In genomic region chr3:27191856-27192255, GRCm38 (mm10) we compare ENCODE assay signal across 15 mouse cellular contexts. TPM values are rescaled to one million over a fixed set of nuclear protein-coding genes. Genes with fewer than 3 reads are reported as not detected.
DNase-seq lines count a peak whose midpoint lies in the region; ATAC-seq lines count a peak whose summit lies in the region.
"Had no signal": no experiment of that assay in that cellular context is flagged by ENCODE, and none has a peak within 500 bp of the region (broad histone marks: within the 10 kb centered on the region; RNA-seq: fewer than 3 reads in every experiment).

No protein-coding gene starts in this region.

- no peak overlapping the region for H3K4me3 ChIP-seq in liver, embryonic 16.5 days (ENCODE audit: low read depth, low read length)
- no peak overlapping the region for H3K4me3 ChIP-seq in brown adipose tissue, adult 24 weeks (ENCODE audit: insufficient read depth, low read depth, low read length)
- H3K4me3 ChIP-seq: forebrain, embryonic 15.5 days; left cerebral cortex, adult 2 months; limb, embryonic 12.5 days had no signal

- no peak overlapping the region for H3K4me2 ChIP-seq in liver, embryonic 16.5 days (ENCODE audit: low read depth, low read length)
- H3K4me2 ChIP-seq: forebrain, embryonic 15.5 days; limb, embryonic 12.5 days had no signal

- peaks cover 12% of the 10 kb centered on the region for H3K4me1 ChIP-seq in liver, embryonic 16.5 days (ENCODE audit: control insufficient read depth, low read depth, low read length)
- H3K4me1 ChIP-seq in brown adipose tissue, adult 24 weeks (ENCODE audit: control insufficient read depth, insufficient read depth, insufficient read length, low read length): 0 out of 2 replicates have a peak, but pooled peaks cover 8% of the 10 kb centered on the region
- H3K4me1 ChIP-seq: limb, embryonic 12.5 days had no signal

- no peaks in the 10 kb centered on the region for H3K9me3 ChIP-seq in liver, embryonic 16.5 days (replicated peaks; ENCODE audit: control insufficient read depth, low read length)
- H3K9me3 ChIP-seq: forebrain, embryonic 15.5 days; limb, embryonic 12.5 days had no signal

- WGBS in liver, embryonic 16.5 days (ENCODE audit: insufficient replicate concordance): 53% methylated on average over 6 of the region's 6 CpGs

- DNase-seq in adrenal gland, postnatal 25 days: peak; percentile 14
- DNase-seq in adrenal gland, postnatal 4 days (ENCODE audit: low spot score in 2 of 2): no peak
- no peak for DNase-seq in liver
- peak; percentile 61 for DNase-seq in lung, postnatal 36 days
- DNase-seq in layer of hippocampus, postnatal 36 days: no peak
- DNase-seq in kidney, postnatal 10 days: no peak
- DNase-seq: cerebellum, adult 2 months; gastrocnemius, postnatal 14 days; kidney, adult 8-10 months had no signal

- no peak overlapping the region for H3K9ac ChIP-seq in liver, embryonic 16.5 days (ENCODE audit: low read depth, low read length)
- H3K9ac ChIP-seq: forebrain, embryonic 15.5 days; limb, embryonic 12.5 days had no signal

- no peaks in the 10 kb centered on the region for H3K27me3 ChIP-seq in liver, embryonic 16.5 days (ENCODE audit: control insufficient read depth, insufficient read depth, low read depth, low read length)
- H3K27me3 ChIP-seq: forebrain, embryonic 15.5 days; limb, embryonic 12.5 days had no signal

- no peaks in the 10 kb centered on the region for H3K36me3 ChIP-seq in liver, embryonic 16.5 days (ENCODE audit: control insufficient read depth, insufficient read depth)
- H3K36me3 ChIP-seq: forebrain, embryonic 15.5 days; limb, embryonic 12.5 days had no signal

- peak; percentile 45 for ATAC-seq in liver, embryonic 16.5 days (ENCODE audit: low read depth)
- ATAC-seq: forebrain, embryonic 15.5 days; hindbrain, embryonic 16.5 days had no signal

- 0 out of 2 replicates have a peak overlapping the region, but pooled peaks have one; percentile 14 for H3K27ac ChIP-seq in liver, embryonic 16.5 days (ENCODE audit: low read length)
- H3K27ac ChIP-seq in brown adipose tissue, adult 24 weeks (replicated peaks; ENCODE audit: low read depth, low read length): peak overlapping the region; percentile 71
- H3K27ac ChIP-seq: forebrain, embryonic 15.5 days; left cerebral cortex, adult 2 months; limb, embryonic 12.5 days had no signal

RNA-seq across cellular contexts. Expression of gene Nceh1, which starts 9.1 kb away (rescaled TPM):
- total RNA-seq in adrenal gland, postnatal 25 days (2021): 151 and 228 TPM in 2 replicates
- 100 to 1,000 TPM; 103 to 113 TPM for total RNA-seq in adrenal gland, postnatal 4 days (2021)
- 6.1 and 7.2 TPM in 2 replicates for polyA plus RNA-seq in liver, embryonic 16.5 days (2015; fragmentation: Nextera tagmentation; extraction: Ambion mirVana)
- polyA plus RNA-seq in brown adipose tissue, adult 24 weeks (2012; ENCODE audit: insufficient read depth, insufficient read length, missing spikeins): 2.2 and 2.4 TPM in 2 replicates
- 100 to 1,000 TPM; 105 to 113 TPM for total RNA-seq in layer of hippocampus, postnatal 36 days (2021)

RNA-seq across cellular contexts. Expression of gene Ect2, which starts 38.2 kb away (rescaled TPM):
- total RNA-seq in adrenal gland, postnatal 25 days (2021): 8.7 and 16.0 TPM in 2 replicates
- 10 to 100 TPM; 20.6 to 26.5 TPM for total RNA-seq in adrenal gland, postnatal 4 days (2021)
- polyA plus RNA-seq in liver, embryonic 16.5 days (2015; fragmentation: Nextera tagmentation; extraction: Ambion mirVana): 37.1 and 40.7 TPM in 2 replicates
- 0.79 TPM in 1 of 2 replicates, not detected in the other for polyA plus RNA-seq in brown adipose tissue, adult 24 weeks (2012; ENCODE audit: insufficient read depth, insufficient read length, missing spikeins)
- total RNA-seq in layer of hippocampus, postnatal 36 days (2021): 1 to 10 TPM in 1 of 2 experiments, under 1 TPM in 1; 0.85 to 1.5 TPM

Comparison
In these comparisons a context has a peak if more than half of its experiments do, and no peak if none do; other contexts are left out.
1. DNase-seq: peak in adrenal gland, postnatal 25 days (single experiment) and lung, postnatal 36 days (single experiment); none in adrenal gland, postnatal 4 days (0 of 2), liver (single experiment), layer of hippocampus, postnatal 36 days (0 of 2) and kidney, postnatal 10 days (single experiment).